Mouse (Mus musculus) ES-Bruce4 (cell line): ENCODE data around the gene Cpt1a. TPM values are rescaled to one million over a fixed set of nuclear protein-coding genes. Genes with fewer than 3 reads are reported as not detected.
A peak's percentile ranks its signal among the peaks of the same experiment; 100 is the strongest.

Experiments
- H3K27ac ChIP-seq: 2 replicates; pipeline ENCODE4 v1.5.1; 2012; ENCODE audit warnings: low read length, inconsistent platforms; ENCODE audit not compliant: insufficient read depth
- H3K27me3 ChIP-seq: 2 replicates; pipeline ENCODE4 v1.6.1; 2012; ENCODE audit warnings: mild to moderate bottlenecking, low read length, inconsistent platforms; ENCODE audit not compliant: control insufficient read depth, poor library complexity, insufficient read depth, severe bottlenecking
- H3K36me3 ChIP-seq: 2 replicates; pipeline ENCODE4 v1.6.1; 2012; ENCODE audit warnings: inconsistent platforms, mild to moderate bottlenecking, low read length, moderate library complexity; ENCODE audit not compliant: control insufficient read depth, poor library complexity, insufficient read depth, severe bottlenecking
- H3K4me1 ChIP-seq: one replicate; pipeline ENCODE4 v1.8.1; 2011; ENCODE audit warnings: low read length; ENCODE audit not compliant: control insufficient read depth, insufficient read depth
- H3K4me3 ChIP-seq: 2 replicates; pipeline ENCODE4 v1.5.1; 2011; ENCODE audit warnings: low read depth, mild to moderate bottlenecking, low read length
- H3K9ac ChIP-seq: 2 replicates; pipeline ENCODE4 v1.6.1; 2012; ENCODE audit warnings: low read depth, mild to moderate bottlenecking, inconsistent platforms; ENCODE audit not compliant: poor library complexity, severe bottlenecking
- H3K9me3 ChIP-seq: replicated peaks from 2 replicates; pipeline ENCODE4 v1.6.1; 2012; ENCODE audit warnings: mild to moderate bottlenecking, low read length, inconsistent platforms; ENCODE audit not compliant: control insufficient read depth, poor library complexity, insufficient read depth, severe bottlenecking
- CTCF ChIP-seq: IDR thresholded peaks from one replicate; pipeline ENCODE4 v1.8.1; 2011; ENCODE audit warnings: low read depth, low read length
- EP300 ChIP-seq: IDR thresholded peaks from 2 replicates; pipeline ENCODE4 v1.6.1; 2011; ENCODE audit warnings: low read depth, low read length; ENCODE audit not compliant: insufficient read depth
- POLR2A ChIP-seq: IDR thresholded peaks from one replicate; pipeline ENCODE4 v1.8.1; 2011; ENCODE audit warnings: low read length; ENCODE audit not compliant: insufficient read depth
- polyA plus RNA-seq: library from polyadenylated mRNA; stranded (reverse); fragments of >200 nt; gene quantifications from 2 replicates; pipeline ENCODE4 v1.2.4, GENCODE M21; 2011; ENCODE audit warnings: low read depth; ENCODE audit not compliant: missing spikeins, insufficient read depth, insufficient read length

Cpt1a gene
- polyA plus RNA-seq, 1 experiment: 27.2 TPM

DNA sequence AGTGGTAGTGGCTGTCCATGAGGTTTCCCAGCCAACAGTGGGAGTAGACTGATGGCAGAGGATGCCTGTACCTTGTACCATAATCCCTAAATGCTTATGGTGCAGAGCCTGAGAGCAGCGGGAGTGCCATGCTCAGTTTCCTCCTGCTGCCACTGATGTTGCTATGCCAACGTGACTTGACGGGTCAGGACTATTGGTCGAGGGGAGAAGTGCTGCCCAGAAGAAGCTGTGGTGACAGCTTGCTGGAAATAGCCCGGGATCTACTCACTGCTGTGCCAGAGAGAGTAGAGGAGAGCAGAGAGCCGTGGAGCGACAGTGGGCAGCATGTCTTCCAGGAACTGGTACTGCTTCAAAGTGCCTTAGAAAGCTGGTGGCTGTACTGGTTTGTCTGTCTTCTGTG is 79.8 kb downstream of the Cpt1a start:
- no peaks in the 10 kb centered on the region for H3K9me3 ChIP-seq
- H3K4me1 ChIP-seq: no peaks in the 10 kb centered on the region
- H3K4me3 ChIP-seq: no peak overlapping the region
- no peaks in the 10 kb centered on the region for H3K36me3 ChIP-seq
- no peak for TF ChIP-seq EP300
- TF ChIP-seq POLR2A: no peak
- no peak for TF ChIP-seq CTCF
- H3K27ac ChIP-seq: no peak overlapping the region
- H3K9ac ChIP-seq: no peak overlapping the region
- no peaks in the 10 kb centered on the region for H3K27me3 ChIP-seq

DNA sequence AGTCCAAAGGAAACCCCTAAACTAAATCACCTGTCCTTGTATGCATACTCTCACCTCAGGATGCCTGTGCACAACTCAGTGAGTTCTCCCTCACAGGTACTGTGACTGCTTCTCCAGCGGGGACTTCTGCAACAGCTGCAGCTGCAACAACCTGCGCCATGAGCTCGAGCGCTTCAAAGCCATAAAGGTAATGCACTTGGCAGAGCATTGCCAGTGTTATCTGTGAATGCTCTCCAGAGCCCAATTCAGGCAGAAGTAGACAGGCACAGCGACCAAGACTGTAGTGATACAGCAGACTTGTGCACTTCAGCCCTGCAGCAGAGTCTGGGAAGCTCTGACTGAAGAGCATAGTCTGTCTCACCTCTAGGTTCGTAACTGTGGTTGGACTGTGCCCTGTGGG is 80.3 kb downstream of the Cpt1a start:
- Histone ChIP-seq H3K27ac (no peak overlapping the region), H3K27me3 (no peaks in the 10 kb centered on the region), H3K36me3 (no peaks in the 10 kb centered on the region), H3K4me3 (no peak overlapping the region), H3K9ac (no peak overlapping the region), H3K9me3 (no peaks in the 10 kb centered on the region), H3K4me1 (no peaks in the 10 kb centered on the region)
- TF ChIP-seq EP300: no peak
- no peak for TF ChIP-seq CTCF
- no peak for TF ChIP-seq POLR2A

DNA sequence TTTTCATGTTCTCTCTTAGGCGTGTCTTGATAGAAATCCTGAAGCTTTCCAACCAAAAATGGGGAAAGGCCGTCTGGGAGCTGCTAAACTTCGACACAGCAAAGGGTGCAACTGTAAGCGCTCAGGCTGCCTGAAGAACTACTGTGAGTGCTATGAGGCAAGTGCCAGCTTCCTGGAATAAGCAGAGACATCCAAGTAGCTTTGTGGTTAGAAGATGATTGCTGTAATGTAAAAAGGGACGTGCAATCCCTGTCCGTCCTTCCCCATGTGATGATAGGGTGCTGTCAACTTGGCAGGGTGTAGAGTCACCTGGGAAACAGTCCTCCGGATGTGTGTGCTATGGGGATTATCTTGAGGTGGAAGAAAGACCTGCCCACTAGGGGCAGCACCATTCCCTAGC is 81.9 kb downstream of the Cpt1a start:
- TF ChIP-seq CTCF: peak; percentile 4
- TF ChIP-seq POLR2A: no peak
- no peak for TF ChIP-seq EP300
- Histone ChIP-seq H3K4me1 (no peaks in the 10 kb centered on the region), H3K9ac (no peak overlapping the region), H3K27me3 (no peaks in the 10 kb centered on the region), H3K27ac (no peak overlapping the region), H3K4me3 (no peak overlapping the region), H3K9me3 (no peaks in the 10 kb centered on the region), H3K36me3 (no peaks in the 10 kb centered on the region)

DNA sequence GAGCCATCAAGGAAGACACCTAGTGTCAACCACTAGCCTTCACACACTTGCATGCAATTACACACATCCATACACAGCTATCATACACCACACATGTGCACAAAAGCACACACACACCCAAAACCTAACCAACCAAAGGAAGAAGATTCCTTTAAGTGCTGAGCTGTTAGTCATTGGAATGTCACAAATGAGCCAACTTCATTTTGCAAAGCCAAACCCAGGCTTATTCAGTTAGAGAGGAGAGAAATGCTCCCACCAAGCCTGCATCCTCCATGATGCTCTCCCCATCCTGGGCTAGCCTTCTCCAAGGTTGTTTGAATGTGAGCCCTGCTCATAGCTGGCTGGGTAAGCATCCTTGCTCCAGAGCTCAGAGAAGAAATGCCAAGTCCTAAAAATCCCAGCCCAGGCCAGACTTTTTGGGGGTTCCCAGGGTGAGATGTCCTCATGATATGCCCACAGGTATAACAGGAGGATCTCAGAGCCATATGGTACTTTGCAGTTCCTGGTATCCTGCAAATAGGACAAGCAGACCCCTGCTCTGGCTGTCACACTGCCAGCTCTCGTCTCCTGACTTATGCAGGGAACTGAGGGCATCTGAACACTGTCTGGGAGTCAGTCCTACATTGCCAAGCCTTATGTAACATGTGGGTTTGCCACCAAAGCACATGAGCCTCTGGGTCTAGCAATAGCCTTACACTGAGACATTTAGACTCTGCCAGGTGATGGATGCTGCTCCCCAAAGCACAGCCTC is 83.6 kb downstream of the Cpt1a start:
- Histone ChIP-seq H3K36me3 (no peaks in the 10 kb centered on the region), H3K9ac (no peak overlapping the region), H3K4me3 (no peak overlapping the region), H3K27me3 (no peaks in the 10 kb centered on the region), H3K4me1 (no peaks in the 10 kb centered on the region), H3K27ac (no peak overlapping the region), H3K9me3 (no peaks in the 10 kb centered on the region)
- TF ChIP-seq POLR2A (no peak), EP300 (no peak), CTCF (no peak)

DNA sequence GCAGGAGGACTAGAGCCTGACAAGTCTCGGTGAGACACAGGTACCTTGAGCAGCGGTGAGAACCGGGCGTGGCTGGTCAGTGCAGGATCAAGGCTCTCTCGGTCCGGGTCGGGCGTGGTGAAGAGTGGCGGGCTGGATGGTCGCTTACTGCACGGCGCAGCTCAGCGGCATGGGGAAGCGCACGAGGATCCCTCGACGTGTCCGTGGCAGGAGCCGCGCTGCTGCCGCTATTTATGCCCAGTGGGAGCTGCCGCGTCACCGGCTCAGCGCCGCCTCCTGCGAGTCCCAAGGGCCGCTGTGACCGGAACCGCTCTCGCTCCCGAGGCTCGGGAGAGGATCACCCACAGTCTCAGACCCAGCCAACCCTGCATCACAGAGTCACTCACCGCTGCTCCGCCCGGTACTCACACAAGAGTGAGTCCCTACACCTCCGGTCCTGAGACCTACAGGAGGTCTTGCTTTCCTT is 92.2 kb downstream of the Cpt1a start, which contains the start of gene Gal:
Gene Gal (minus strand): TSS at position 277 of the 466 bp plus-strand sequence.
- TF ChIP-seq EP300: no peak
- TF ChIP-seq CTCF: no peak
- TF ChIP-seq POLR2A: no peak
- Histone ChIP-seq H3K36me3 (no peaks in the 10 kb centered on the region), H3K27ac (no peak within 1 kb of the TSS), H3K27me3 (no peaks in the 10 kb centered on the region), H3K9ac (no peak within 1 kb of the TSS), H3K4me1 (no peaks in the 10 kb centered on the region), H3K9me3 (no peaks in the 10 kb centered on the region), H3K4me3 (peak within 1 kb of the TSS; percentile 48)

DNA sequence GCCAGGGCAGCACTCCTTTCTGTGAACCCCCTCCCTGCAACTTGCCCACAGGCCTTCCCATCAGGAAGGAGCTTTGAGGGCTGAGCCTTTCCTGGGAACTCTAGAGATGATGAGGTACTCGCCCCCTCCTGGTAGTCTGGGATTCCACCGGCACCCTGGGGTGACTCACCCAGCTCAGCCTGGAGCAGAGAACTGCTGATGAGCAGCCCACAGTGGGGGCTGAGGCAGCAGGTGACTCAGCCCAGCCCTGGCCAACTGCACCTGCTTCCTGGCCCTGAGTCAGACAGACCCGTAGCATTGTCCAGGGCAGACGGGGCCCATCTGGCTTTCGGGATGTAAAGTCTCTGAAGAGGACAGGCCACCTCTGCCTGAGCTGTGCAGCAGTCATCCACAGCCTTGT is 97.1 kb downstream of the Cpt1a start:
- Histone ChIP-seq H3K4me3 (no peak overlapping the region), H3K4me1 (no peaks in the 10 kb centered on the region), H3K9ac (no peak overlapping the region), H3K27me3 (no peaks in the 10 kb centered on the region), H3K36me3 (no peaks in the 10 kb centered on the region), H3K9me3 (no peaks in the 10 kb centered on the region), H3K27ac (no peak overlapping the region)
- TF ChIP-seq CTCF (no peak), POLR2A (no peak), EP300 (no peak)

DNA sequence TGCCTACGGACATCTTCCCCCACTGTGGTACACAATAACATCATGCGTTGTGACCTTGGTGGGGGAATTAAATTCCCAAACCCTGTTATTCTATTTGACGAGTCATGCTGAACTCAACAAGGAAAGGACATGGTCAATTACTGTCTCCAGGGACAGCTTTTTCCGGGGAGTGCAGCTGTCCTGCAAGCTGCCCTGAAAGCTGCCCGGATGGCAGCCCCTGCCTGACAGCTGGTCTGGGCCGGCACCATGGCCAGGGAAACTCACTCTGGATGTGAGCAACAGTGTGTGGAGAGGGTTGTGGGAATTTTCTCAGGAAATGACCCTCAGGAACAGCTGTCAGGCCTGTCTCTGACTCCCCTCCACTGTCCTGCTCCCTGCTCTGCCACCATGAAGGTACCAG is 100.4 kb downstream of the Cpt1a start:
- TF ChIP-seq CTCF (no peak), POLR2A (no peak), EP300 (no peak)
- Histone ChIP-seq H3K27me3 (no peaks in the 10 kb centered on the region), H3K4me1 (no peaks in the 10 kb centered on the region), H3K9ac (no peak overlapping the region), H3K9me3 (no peaks in the 10 kb centered on the region), H3K27ac (no peak overlapping the region), H3K4me3 (no peak overlapping the region), H3K36me3 (no peaks in the 10 kb centered on the region)
